Mouse (Mus musculus) bone marrow macrophage, adult 2 months (primary cell): ENCODE results near the gene Ppia. TPM values are rescaled to one million over a fixed set of nuclear protein-coding genes. Genes with fewer than 3 reads are reported as not detected.
"Not testable (repeated sequence)": the region's sequence is repeated elsewhere in the genome, so short reads cannot be mapped to it uniquely, and the experiment has no call there.

Source experiments
- H3K27ac ChIP-seq: 2 replicates; pipeline ENCODE4 v1.5.1; 2012; ENCODE audit warnings: low read depth, low read length; ENCODE audit not compliant: insufficient read depth
- H3K4me1 ChIP-seq: 2 replicates; pipeline ENCODE4 v1.6.1; 2012; ENCODE audit warnings: low read length; ENCODE audit not compliant: control insufficient read depth, insufficient read depth
- H3K4me3 ChIP-seq: 2 replicates; pipeline ENCODE4 v1.5.1; 2012; ENCODE audit warnings: mild to moderate bottlenecking, low read length, moderate library complexity; ENCODE audit not compliant: insufficient read depth
- CTCF ChIP-seq: IDR thresholded peaks from 2 replicates; pipeline ENCODE4 v1.5.1; 2012; ENCODE audit warnings: low read depth, mild to moderate bottlenecking, low read length, moderate library complexity
- POLR2A ChIP-seq: IDR thresholded peaks from 2 replicates; pipeline ENCODE4 v1.6.1; 2012; ENCODE audit warnings: mild to moderate bottlenecking, low read depth, low read length, borderline replicate concordance
- polyA plus RNA-seq: library from polyadenylated mRNA; stranded (reverse); fragments of >200 nt; gene quantifications from 2 replicates; pipeline ENCODE4 v1.2.4, GENCODE M21; 2012; ENCODE audit not compliant: missing spikeins, insufficient read depth, insufficient read length

Gene Ppia
- polyA plus RNA-seq, 1 experiment = 1,533 TPM

GRCm38 (mm10) chr11:6416405-6417034 lies 1.3 kb downstream of the Ppia start:
- peak overlapping the region; percentile 99 for H3K4me3 ChIP-seq
- TF ChIP-seq CTCF (no peak), POLR2A (no peak)
- H3K4me1 ChIP-seq = peaks cover 13% of the 10 kb centered on the region
- H3K27ac ChIP-seq = peak overlapping the region; percentile 99

- no peak overlapping the region; the same call in 1 of the 2 replicates for H3K27ac ChIP-seq
- TF ChIP-seq POLR2A = no peak
- peak overlapping the region; percentile 99 for H3K4me3 ChIP-seq
- H3K4me1 ChIP-seq = peaks cover 10% of the 10 kb centered on the region
These were observed 1.8 kb downstream of the Ppia start for GRCm38 (mm10) chr11:6417069-6417468.

- TF ChIP-seq POLR2A = no peak
- no peak for TF ChIP-seq CTCF
- Histone ChIP-seq H3K4me3 (peak overlapping the region; percentile 99), H3K27ac (no peak overlapping the region), H3K4me1 (peaks cover 10% of the 10 kb centered on the region)
These were observed 2.2 kb downstream of the Ppia start for GRCm38 (mm10) chr11:6417490-6417889.

GRCm38 (mm10) chr11:6418751-6419150 lies 3.5 kb downstream of the Ppia start:
- TF ChIP-seq CTCF (no peak), POLR2A (no peak)
- Histone ChIP-seq H3K4me3 (no peak overlapping the region), H3K4me1 (peaks cover 10% of the 10 kb centered on the region), H3K27ac (no peak overlapping the region)

- H3K4me1 ChIP-seq = peaks cover 10% of the 10 kb centered on the region
- H3K27ac ChIP-seq, H3K4me3 ChIP-seq: not testable (repeated sequence)
These were observed 3.9 kb downstream of the Ppia start for GRCm38 (mm10) chr11:6419156-6419555.

- no peak overlapping the region for H3K4me3 ChIP-seq
- peaks cover 4% of the 10 kb centered on the region for H3K4me1 ChIP-seq
- TF ChIP-seq CTCF (no peak), POLR2A (no peak)
- no peak overlapping the region for H3K27ac ChIP-seq
These were observed 5.0 kb downstream of the Ppia start for GRCm38 (mm10) chr11:6420283-6420703.

- H3K4me1 ChIP-seq = peaks cover 4% of the 10 kb centered on the region
- TF ChIP-seq CTCF = no peak
- no peak for TF ChIP-seq POLR2A
- H3K27ac ChIP-seq = no peak overlapping the region
- H3K4me3 ChIP-seq = no peak overlapping the region
These were observed 5.6 kb downstream of the Ppia start for GRCm38 (mm10) chr11:6420722-6421350.

GRCm38 (mm10) chr11:6430186-6430585 lies 14.9 kb downstream of the Ppia start:
- H3K27ac ChIP-seq = no peak overlapping the region
- no peak for TF ChIP-seq POLR2A
- TF ChIP-seq CTCF = no peak
- H3K4me3 ChIP-seq = no peak overlapping the region

GRCm38 (mm10) chr11:6436442-6436841 lies 21.2 kb downstream of the Ppia start:
- no peaks in the 10 kb centered on the region for H3K4me1 ChIP-seq
- no peak overlapping the region for H3K27ac ChIP-seq
- H3K4me3 ChIP-seq = no peak overlapping the region
- TF ChIP-seq CTCF (peak; percentile 71), POLR2A (no peak)

More at GRCm38 (mm10) chr11:6430186-6430585, 14.9 kb downstream of the Ppia start:
- H3K4me1 ChIP-seq = no peaks in the 10 kb centered on the region

- no peak for TF ChIP-seq CTCF
- no peak for TF ChIP-seq POLR2A
These were observed 22.4 kb downstream of the Ppia start for GRCm38 (mm10) chr11:6437667-6438066.

GRCm38 (mm10) chr11:6440171-6440570 lies 24.9 kb downstream of the Ppia start:
- Histone ChIP-seq H3K27ac (no peak overlapping the region), H3K4me1 (peaks cover 2% of the 10 kb centered on the region; the same call in 1 of the 2 replicates), H3K4me3 (no peak overlapping the region)
- TF ChIP-seq CTCF (no peak), POLR2A (no peak)

More at GRCm38 (mm10) chr11:6437667-6438066, 22.4 kb downstream of the Ppia start:
- H3K4me1 ChIP-seq = no peaks in the 10 kb centered on the region
- H3K4me3 ChIP-seq = no peak overlapping the region
- no peak overlapping the region for H3K27ac ChIP-seq
